Mouse (Mus musculus): Measurements from ENCODE around the gene Etl4. TPM values are rescaled to one million over a fixed set of nuclear protein-coding genes. Genes with fewer than 3 reads are reported as not detected.

Etl4 gene
- polyA plus RNA-seq, 1 experiment from 2014 or later: 15.7 TPM

DNA sequence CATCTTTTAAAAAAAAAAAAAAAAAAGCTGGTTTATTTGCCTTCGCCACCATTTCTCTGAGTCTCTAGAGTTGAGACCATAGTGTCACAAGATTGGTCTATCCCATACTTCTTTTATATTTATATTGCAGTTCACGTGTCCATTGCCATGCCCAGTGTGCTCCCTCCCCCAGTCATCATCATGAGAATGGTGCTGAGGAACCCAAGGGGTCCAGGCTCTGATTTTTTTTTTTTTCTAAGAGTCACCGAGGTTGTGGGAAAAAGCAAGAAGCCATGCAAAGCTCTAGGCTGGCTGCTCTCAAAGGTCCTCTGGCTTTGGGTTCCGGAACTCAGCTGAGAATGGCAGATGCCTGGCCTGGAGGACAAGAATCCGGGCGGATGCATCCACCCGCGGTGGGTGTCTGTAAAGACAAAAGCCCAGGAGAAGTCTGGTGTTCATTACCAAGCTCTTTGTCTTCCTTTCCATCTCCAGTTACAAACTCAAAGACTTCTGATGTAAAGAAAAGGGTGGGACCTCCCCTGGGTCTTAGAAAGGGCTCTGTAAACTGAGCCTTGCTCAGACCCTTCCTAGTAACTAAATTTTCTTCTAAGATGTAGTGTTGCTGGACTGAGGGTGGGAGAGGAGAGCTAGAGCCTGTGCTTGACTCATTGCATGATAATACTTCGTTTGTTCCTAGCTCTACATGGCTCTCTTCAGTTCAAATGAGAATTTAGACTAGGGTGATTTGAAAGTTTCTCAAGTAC, 745.2 kb downstream of the Etl4 start:
- ATAC-seq: no peak
- TF ChIP-seq EP300 (IDR thresholded peaks at IDR 0.05): no peak
- no peak for TF ChIP-seq CTCF (IDR thresholded peaks at IDR 0.05)
- no peaks in the 10 kb centered on the region for H3K36me3 ChIP-seq (ENCODE audit: insufficient read depth, low read length)
- no peak overlapping the region for H3K9ac ChIP-seq (replicated peaks; ENCODE audit: low read depth)
- H3K4me1 ChIP-seq (ENCODE audit: insufficient read depth, low read depth, low read length): peaks cover 4% of the 10 kb centered on the region; the same call in 1 of the 2 replicates
- DNase-seq (ENCODE audit: low spot score): no peak
- 64% methylated on average over 9 of the region's 9 CpGs for WGBS
- no peaks in the 10 kb centered on the region for H3K27me3 ChIP-seq (replicated peaks; ENCODE audit: insufficient read depth, low read length)
- H3K9me3 ChIP-seq (ENCODE audit: low read length): no peaks in the 10 kb centered on the region
- H3K4me2 ChIP-seq (replicated peaks; ENCODE audit: low read depth, low read length): no peak overlapping the region
- H3K27ac ChIP-seq (ENCODE audit: low read length): no peak overlapping the region
- H3K4me3 ChIP-seq (ENCODE audit: low read depth, low read length): no peak overlapping the region

DNA sequence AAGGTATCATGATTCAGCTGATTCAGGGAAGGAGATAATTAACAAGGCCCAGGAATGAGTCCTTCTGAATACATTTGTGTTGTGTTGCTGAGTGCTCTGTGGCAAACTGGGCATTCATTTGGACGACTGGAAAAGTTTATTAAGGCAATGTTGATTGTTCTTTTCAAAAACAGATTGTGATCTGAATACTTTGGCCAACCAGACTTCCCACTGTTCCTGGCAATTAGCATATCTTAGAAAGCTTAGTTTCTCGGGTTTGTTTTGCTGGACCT, 745.7 kb downstream of the Etl4 start:
- no peak overlapping the region for H3K4me2 ChIP-seq (replicated peaks; ENCODE audit: low read depth, low read length)
- ATAC-seq (no peak), DNase-seq (ENCODE audit: low spot score) (no peak)
- peaks cover 4% of the 10 kb centered on the region; the same call in 1 of the 2 replicates for H3K4me1 ChIP-seq (ENCODE audit: insufficient read depth, low read depth, low read length)
- TF ChIP-seq EP300 (IDR thresholded peaks at IDR 0.05) (no peak), CTCF (IDR thresholded peaks at IDR 0.05) (no peak)
- H3K9ac ChIP-seq (replicated peaks; ENCODE audit: low read depth): no peak overlapping the region
- no peaks in the 10 kb centered on the region for H3K27me3 ChIP-seq (replicated peaks; ENCODE audit: insufficient read depth, low read length)
- WGBS: 41% methylated on average over 2 of the region's 2 CpGs
- H3K36me3 ChIP-seq (ENCODE audit: insufficient read depth, low read length): no peaks in the 10 kb centered on the region
- no peaks in the 10 kb centered on the region for H3K9me3 ChIP-seq (ENCODE audit: low read length)
- no peak overlapping the region for H3K27ac ChIP-seq (ENCODE audit: low read length)
- no peak overlapping the region for H3K4me3 ChIP-seq (ENCODE audit: low read depth, low read length)

DNA sequence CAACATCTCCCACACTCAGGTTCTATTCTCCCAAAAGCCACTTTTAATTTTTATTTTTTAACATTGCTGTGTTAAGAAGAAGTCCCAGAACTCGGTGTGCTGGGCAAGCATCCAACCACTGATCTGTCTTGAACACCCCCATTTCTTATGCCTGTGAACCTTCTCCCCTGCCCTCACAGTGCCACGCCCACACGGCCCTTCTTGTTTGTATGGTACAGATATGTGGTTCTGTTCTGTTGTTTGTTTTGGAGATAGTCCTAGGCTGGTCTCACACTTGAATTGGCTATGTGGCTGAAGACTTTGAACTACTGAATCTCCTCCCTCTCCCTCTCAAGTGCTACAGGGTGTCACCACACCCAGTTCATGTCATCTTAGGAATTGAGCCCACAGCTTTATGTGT, 748.3 kb downstream of the Etl4 start:
- H3K27ac ChIP-seq (ENCODE audit: low read length): no peak overlapping the region
- H3K9ac ChIP-seq (replicated peaks; ENCODE audit: low read depth): no peak overlapping the region
- 0 out of 2 replicates have a peak, but pooled peaks cover 4% of the 10 kb centered on the region for H3K4me1 ChIP-seq (ENCODE audit: insufficient read depth, low read depth, low read length)
- no peak overlapping the region for H3K4me2 ChIP-seq (replicated peaks; ENCODE audit: low read depth, low read length)
- H3K9me3 ChIP-seq (ENCODE audit: low read length): no peaks in the 10 kb centered on the region
- ATAC-seq (0 out of 2 replicates have a peak, but pooled peaks have one; percentile 19), DNase-seq (ENCODE audit: low spot score) (no peak)
- no peaks in the 10 kb centered on the region for H3K36me3 ChIP-seq (ENCODE audit: insufficient read depth, low read length)
- no peak for TF ChIP-seq EP300 (IDR thresholded peaks at IDR 0.05)
- TF ChIP-seq CTCF (IDR thresholded peaks at IDR 0.05): no peak
- 56% methylated on average over 3 of the region's 3 CpGs for WGBS
- no peaks in the 10 kb centered on the region for H3K27me3 ChIP-seq (replicated peaks; ENCODE audit: insufficient read depth, low read length)
- H3K4me3 ChIP-seq (ENCODE audit: low read depth, low read length): no peak overlapping the region

DNA sequence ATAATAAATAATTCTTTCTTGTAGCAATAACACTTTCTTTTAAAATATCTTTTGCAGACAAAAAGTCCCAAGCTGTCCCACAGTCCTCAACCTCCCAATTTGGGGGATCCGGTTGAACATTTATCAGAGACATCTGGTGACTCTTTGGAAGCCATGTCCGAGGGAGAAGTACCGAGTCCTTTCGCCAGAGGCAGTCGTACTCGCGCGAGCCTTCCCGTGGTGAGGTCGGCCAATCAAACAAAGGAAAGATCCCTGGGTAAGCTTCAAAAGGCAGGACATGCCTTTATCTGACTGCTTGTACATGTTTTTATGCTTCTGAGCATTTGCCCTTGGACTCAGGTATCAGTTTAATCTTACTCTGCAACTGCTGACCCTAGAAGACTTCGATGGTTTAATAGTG, 752.3 kb downstream of the Etl4 start:
- Histone ChIP-seq H3K4me2 (replicated peaks; ENCODE audit: low read depth, low read length) (no peak overlapping the region), H3K4me1 (ENCODE audit: insufficient read depth, low read depth, low read length) (no peaks in the 10 kb centered on the region), H3K27ac (ENCODE audit: low read length) (no peak overlapping the region), H3K4me3 (ENCODE audit: low read depth, low read length) (no peak overlapping the region), H3K9me3 (ENCODE audit: low read length) (no peaks in the 10 kb centered on the region), H3K36me3 (ENCODE audit: insufficient read depth, low read length) (no peaks in the 10 kb centered on the region), H3K9ac (replicated peaks; ENCODE audit: low read depth) (no peak overlapping the region), H3K27me3 (replicated peaks; ENCODE audit: insufficient read depth, low read length) (no peaks in the 10 kb centered on the region)
- ATAC-seq: no peak
- 91% methylated on average over 11 of the region's 11 CpGs for WGBS
- DNase-seq (ENCODE audit: low spot score): no peak
- TF ChIP-seq EP300 (IDR thresholded peaks at IDR 0.05) (no peak), CTCF (IDR thresholded peaks at IDR 0.05) (no peak)

DNA sequence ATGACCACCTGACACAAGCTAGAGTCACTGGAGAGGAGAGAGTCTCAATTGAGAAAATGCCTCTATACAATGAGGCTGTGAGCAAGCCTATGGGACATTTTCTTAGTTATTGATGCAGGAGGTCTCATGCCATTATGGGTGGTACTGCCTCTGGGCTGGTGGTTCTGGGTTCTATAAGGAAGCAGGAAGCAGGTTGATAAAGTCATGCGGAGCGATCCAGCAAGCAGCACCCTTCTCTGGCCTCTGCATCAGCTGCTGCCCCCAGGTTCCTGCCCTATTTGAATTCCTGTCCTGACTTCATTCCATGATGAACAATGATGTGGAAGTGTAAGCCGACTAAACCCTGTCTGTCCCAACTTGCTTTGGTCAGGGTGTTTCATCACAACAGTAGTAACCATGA, 753.1 kb downstream of the Etl4 start:
- no peaks in the 10 kb centered on the region for H3K4me1 ChIP-seq (ENCODE audit: insufficient read depth, low read depth, low read length)
- no peaks in the 10 kb centered on the region for H3K27me3 ChIP-seq (replicated peaks; ENCODE audit: insufficient read depth, low read length)
- DNase-seq (ENCODE audit: low spot score) (no peak), ATAC-seq (no peak)
- H3K27ac ChIP-seq (ENCODE audit: low read length): no peak overlapping the region
- no peak overlapping the region for H3K4me2 ChIP-seq (replicated peaks; ENCODE audit: low read depth, low read length)
- H3K36me3 ChIP-seq (ENCODE audit: insufficient read depth, low read length): no peaks in the 10 kb centered on the region
- TF ChIP-seq EP300 (IDR thresholded peaks at IDR 0.05) (no peak), CTCF (IDR thresholded peaks at IDR 0.05) (no peak)
- WGBS: 80% methylated on average over 3 of the region's 3 CpGs
- no peak overlapping the region for H3K4me3 ChIP-seq (ENCODE audit: low read depth, low read length)
- H3K9ac ChIP-seq (replicated peaks; ENCODE audit: low read depth): no peak overlapping the region
- no peaks in the 10 kb centered on the region for H3K9me3 ChIP-seq (ENCODE audit: low read length)

DNA sequence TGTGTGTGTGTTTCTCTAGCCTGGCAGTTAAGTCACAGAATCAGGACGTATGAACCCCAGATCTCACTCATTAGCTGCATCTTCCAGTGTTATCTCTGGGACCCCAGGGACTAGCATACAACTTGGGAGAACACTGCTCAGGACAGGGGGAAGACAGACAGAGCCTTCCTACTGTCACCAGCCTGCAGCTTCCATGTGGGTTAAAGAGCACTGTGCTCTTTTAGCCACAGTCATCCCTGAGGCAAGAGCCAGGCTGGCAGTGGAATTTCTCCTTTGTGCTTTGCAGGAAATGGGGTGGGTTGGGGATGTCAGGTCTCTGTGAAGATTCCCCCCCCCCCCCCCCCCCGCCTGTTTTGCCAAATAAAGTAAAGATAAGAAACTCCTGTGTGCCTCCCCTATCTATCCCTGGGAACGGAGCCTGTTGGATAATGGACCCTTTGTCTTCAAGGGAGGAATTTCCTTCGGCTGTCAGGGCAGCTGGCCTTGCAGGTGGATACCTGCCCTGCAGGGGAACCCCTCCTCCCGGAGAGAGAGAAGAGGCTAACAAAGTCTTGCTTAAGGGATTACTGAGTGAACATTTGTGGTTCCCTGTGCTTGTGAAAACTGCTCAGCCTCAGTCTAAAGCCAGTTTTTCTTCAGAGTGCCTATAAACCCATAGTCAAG, 755.9 kb downstream of the Etl4 start:
- no peak overlapping the region for H3K9ac ChIP-seq (replicated peaks; ENCODE audit: low read depth)
- 32% methylated on average over 4 of the region's 5 CpGs for WGBS
- ATAC-seq: no peak

More for the DNA sequence above, 755.9 kb downstream of the Etl4 start:
- Histone ChIP-seq H3K4me2 (replicated peaks; ENCODE audit: low read depth, low read length) (no peak overlapping the region), H3K36me3 (ENCODE audit: insufficient read depth, low read length) (no peaks in the 10 kb centered on the region), H3K4me1 (ENCODE audit: insufficient read depth, low read depth, low read length) (no peaks in the 10 kb centered on the region), H3K4me3 (ENCODE audit: low read depth, low read length) (no peak overlapping the region), H3K27me3 (replicated peaks; ENCODE audit: insufficient read depth, low read length) (no peaks in the 10 kb centered on the region), H3K27ac (ENCODE audit: low read length) (no peak overlapping the region), H3K9me3 (ENCODE audit: low read length) (no peaks in the 10 kb centered on the region)
- TF ChIP-seq CTCF (IDR thresholded peaks at IDR 0.05) (no peak), EP300 (IDR thresholded peaks at IDR 0.05) (no peak)
- DNase-seq (ENCODE audit: low spot score): no peak

Data from lung, postnatal 0 days (tissue).